Mouse (Mus musculus) CH12.LX (cell line): ENCODE results near the gene Serac1. TPM values are rescaled to one million over a fixed set of nuclear protein-coding genes. Genes with fewer than 3 reads are reported as not detected.

Experiments
- DNase-seq: peaks from one replicate; pipeline ENCODE4 v3.0.0-alpha.2; 2013; ENCODE audit errors: extremely low read depth
- H3K27ac ChIP-seq: 2 replicates; pipeline ENCODE4 v1.5.1; 2012; ENCODE audit warnings: low read depth, mild to moderate bottlenecking, control low read depth, moderate library complexity; ENCODE audit not compliant: insufficient read depth
- H3K27me3 ChIP-seq: replicated peaks from 2 replicates; pipeline ENCODE3; 2012; ENCODE audit warnings: inconsistent platforms
- H3K36me3 ChIP-seq, 2 experiments: replicated peaks in 1 of 2; 2 replicates each; pipeline versions ENCODE3 to v1.6.1; 2012; ENCODE audit warnings: inconsistent platforms in 1 of 2, low read length in 1 of 2, mild to moderate bottlenecking in 1 of 2, mixed read lengths in 1 of 2, moderate library complexity in 1 of 2; ENCODE audit not compliant: control insufficient read depth in 1 of 2, insufficient read depth in 1 of 2
- H3K4me1 ChIP-seq, 2 experiments: 2 replicates each; pipeline ENCODE4 v1.6.1; 2012; ENCODE audit warnings: inconsistent platforms in 1 of 2, moderate library complexity in 1 of 2; ENCODE audit not compliant: insufficient read depth in 2 of 2, control insufficient read depth in 1 of 2
- H3K4me2 ChIP-seq: 2 replicates; pipeline ENCODE4 v1.6.1; 2012; ENCODE audit warnings: low read depth, mild to moderate bottlenecking, control low read depth; ENCODE audit not compliant: poor library complexity, insufficient read depth, severe bottlenecking
- H3K4me3 ChIP-seq, 3 experiments: fragments of 150-350 bp in 1 of 3; sonication (generic) in 1 of 3; replicated peaks in 1 of 3; 2 replicates each; pipeline versions ENCODE3 to v1.5.1; 2011 to 2012; ENCODE audit warnings: low read depth in 2 of 3, low read length in 2 of 3, mild to moderate bottlenecking in 2 of 3, moderate library complexity in 2 of 3, control low read depth in 1 of 3, improper control_type of control experiment in 1 of 3, inconsistent platforms in 1 of 3, mixed read lengths in 1 of 3; ENCODE audit not compliant: poor library complexity in 1 of 3
- H3K79me2 ChIP-seq: replicated peaks from 2 replicates; pipeline ENCODE4 v1.6.1; 2012; ENCODE audit warnings: mild to moderate bottlenecking, moderate library complexity; ENCODE audit not compliant: control insufficient read depth, poor library complexity, insufficient read depth, severe bottlenecking; ENCODE audit errors: extremely low read depth
- H3K9ac ChIP-seq: 2 replicates; pipeline ENCODE4 v1.6.1; 2012; ENCODE audit warnings: low read depth, mild to moderate bottlenecking, control low read depth, moderate library complexity; ENCODE audit not compliant: insufficient read depth
- H3K9me3 ChIP-seq: replicated peaks from 2 replicates; pipeline ENCODE3; 2012; ENCODE audit warnings: low read length, inconsistent platforms, mixed read lengths
- BHLHE40 ChIP-seq: IDR thresholded peaks from 2 replicates; pipeline ENCODE4 v1.6.1; 2011; ENCODE audit warnings: mild to moderate bottlenecking, low read depth, low read length, improper control_type of control experiment
- CTCF ChIP-seq, 2 experiments: IDR thresholded peaks in 1 of 2; conservative IDR thresholded peaks in 1 of 2; 2 replicates each; pipeline ENCODE4 v1.5.1; 2011 to 2012; ENCODE audit warnings: low read depth in 2 of 2, low read length in 2 of 2, improper control_type of control experiment in 1 of 2, inconsistent platforms in 1 of 2, mild to moderate bottlenecking in 1 of 2, moderate library complexity in 1 of 2
- ELF1 ChIP-seq: IDR thresholded peaks from 2 replicates; pipeline ENCODE4 v1.6.1; 2014; ENCODE audit warnings: low read depth, mild to moderate bottlenecking, inconsistent platforms, low read length, improper control_type of control experiment
- IRF4 ChIP-seq: IDR thresholded peaks from 2 replicates; pipeline ENCODE4 v1.6.1; 2014; ENCODE audit warnings: low read depth, mild to moderate bottlenecking, inconsistent platforms, low read length, improper control_type of control experiment
- JUND ChIP-seq: conservative IDR thresholded peaks from 2 replicates; pipeline ENCODE4 v1.6.1; 2011; ENCODE audit warnings: low read depth, low read length, improper control_type of control experiment
- MYC ChIP-seq: IDR thresholded peaks from 2 replicates; pipeline ENCODE4 v1.6.1; 2011; ENCODE audit warnings: low read depth, mild to moderate bottlenecking, improper control_type of control experiment, low read length
- PAX5 ChIP-seq: IDR thresholded peaks from 2 replicates; pipeline ENCODE4 v1.6.1; 2012; ENCODE audit warnings: low read length, inconsistent platforms, mixed read lengths
- POLR2A ChIP-seq: IDR thresholded peaks from 2 replicates; pipeline ENCODE4 v1.6.1; 2011; ENCODE audit warnings: low read depth, mild to moderate bottlenecking, improper control_type of control experiment, low read length
- RAD21 ChIP-seq: IDR thresholded peaks from 2 replicates; pipeline ENCODE4 v1.6.1; 2011; ENCODE audit warnings: low read depth, mild to moderate bottlenecking, low read length, improper control_type of control experiment, moderate library complexity
- SIN3A ChIP-seq: IDR thresholded peaks from 2 replicates; pipeline ENCODE4 v1.6.1; 2012; ENCODE audit warnings: low read length, improper control_type of control experiment, inconsistent platforms
- SMC3 ChIP-seq: IDR thresholded peaks from 2 replicates; pipeline ENCODE4 v1.6.1; 2011; ENCODE audit warnings: low read depth, low read length, improper control_type of control experiment
- UBTF ChIP-seq: IDR thresholded peaks from 2 replicates; pipeline ENCODE4 v1.6.1; 2012; ENCODE audit warnings: low read depth, mild to moderate bottlenecking, inconsistent platforms, low read length, improper control_type of control experiment, moderate library complexity
- USF2 ChIP-seq: conservative IDR thresholded peaks from 2 replicates; pipeline ENCODE4 v1.6.1; 2011; ENCODE audit warnings: low read depth, low read length, improper control_type of control experiment
- ZMIZ1 ChIP-seq: IDR thresholded peaks from 2 replicates; pipeline ENCODE4 v1.6.1; 2012; ENCODE audit warnings: low read depth, mild to moderate bottlenecking, inconsistent platforms, low read length, improper control_type of control experiment
- dilution Hi-C: fragments of 300-500 bp; cut with MboI; formaldehyde crosslinking; loops from 2 replicates; pipeline ENCODE4 v1.14.3; 2020; ENCODE audit warnings: low sequenced_read_pairs; ENCODE audit not compliant: extremely low pct_unique_long_range_greater_than_20kb, extremely low pct_ligation_motif_present
- in situ Hi-C: fragments of 300-500 bp; cut with MboI; formaldehyde crosslinking; loops from 3 replicates; pipeline ENCODE4 v1.14.3; 2019; ENCODE audit warnings: low sequenced_read_pairs, low pct_ligation_motif_present, low pct_unique_long_range_greater_than_20kb, mixed read lengths
- polyA plus RNA-seq: library from polyadenylated mRNA; unstranded; fragments of >175 nt; gene quantifications from 2 replicates; pipeline ENCODE4 v1.2.1, GENCODE M21; 2012; ENCODE audit warnings: low read depth; ENCODE audit not compliant: insufficient read length
- total RNA-seq, 2 experiments: library from RNA; depleted of rRNA; stranded (reverse); fragments of 300-350 nt in 1 of 2; fragments of >200 nt in 1 of 2; gene quantifications; 2 replicates each; pipeline ENCODE4 v1.2.3; 2012 to 2014

The Serac1 gene
- total and polyA plus RNA-seq, 3 experiments = 1.9 to 2.9 (median 2.1) TPM

DNA sequence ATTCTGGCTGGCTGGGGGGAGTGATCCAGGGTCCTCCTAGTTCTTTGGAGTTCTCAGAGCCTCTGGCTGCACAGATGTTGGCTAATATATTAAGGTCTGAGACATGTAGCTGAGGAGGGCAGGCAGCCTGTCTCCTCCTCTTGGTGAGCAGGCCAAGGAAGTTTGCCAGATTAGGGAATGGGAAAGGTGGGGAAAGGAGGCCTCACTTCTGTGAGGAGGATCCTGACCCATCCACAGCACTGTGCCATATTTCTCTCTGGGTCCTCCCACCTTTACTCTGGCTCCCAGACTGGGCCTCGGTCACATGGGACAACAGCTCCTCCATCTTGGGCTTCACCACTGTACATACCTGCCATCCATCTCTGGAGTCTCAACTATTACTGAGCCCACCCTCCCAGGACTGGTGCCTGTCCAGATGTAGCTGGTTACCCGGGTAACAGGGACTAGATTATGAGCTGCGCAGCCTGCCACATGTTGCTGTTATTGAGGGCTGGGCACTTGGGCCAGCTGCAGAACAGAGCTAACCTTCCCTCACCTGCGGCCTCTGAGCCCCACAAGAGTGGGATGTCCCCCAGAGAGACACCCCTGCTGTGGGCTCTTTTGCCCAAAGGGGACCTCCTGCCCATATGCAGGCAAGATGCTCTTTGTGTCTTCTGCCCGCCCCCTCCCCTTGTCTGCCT, 72.3 kb downstream of the Serac1 start:
- H3K27ac ChIP-seq = peak overlapping the region; percentile 86

GRCm38 (mm10) chr17:6005638-6006471, 73.7 kb downstream of the Serac1 start:
- Histone ChIP-seq H3K4me2 (0 out of 2 replicates have a peak overlapping the region, but pooled peaks have one; percentile 32), H3K9me3 (no peaks in the 10 kb centered on the region), H3K27me3 (no peaks in the 10 kb centered on the region), H3K4me1 (peaks cover 32 to 67% of the 10 kb centered on the region in 2 experiments), H3K4me3 (no peak overlapping the region), H3K79me2 (no peaks in the 10 kb centered on the region), H3K27ac (no peak overlapping the region; the same call in 1 of the 2 replicates), H3K9ac (no peak overlapping the region), H3K36me3 (peaks cover 0 to 55% of the 10 kb centered on the region in 2 experiments)
- peak; percentile 72 for DNase-seq
- dilution Hi-C loops (no loop called here), in situ Hi-C loops (loop anchor here (5.0 to 25.0 kb wide), 3 partner anchors 64 to 569 kb away; partner anchors contain the start of genes Synj2 and Tmem242)
- TF ChIP-seq POLR2A (0 out of 2 replicates have a peak, but pooled peaks have one; percentile 26), RAD21 (peak; percentile 53), JUND (no peak), CTCF (conservative IDR thresholded peaks at IDR 0.05 in 1 of 2, IDR thresholded peaks at IDR 0.05 in 1 of 2; ENCODE audit: low read depth in 2 of 2, low read length in 2 of 2) (peak in 1 of 2 experiments; percentile 69; a peak in 2 of 4 replicates), SMC3 (peak; percentile 66), IRF4 (no peak), BHLHE40 (peak; percentile 11; the same call in 1 of the 2 replicates), MYC (0 out of 2 replicates have a peak, but pooled peaks have one; percentile 30), UBTF (no peak)

More for the DNA sequence above, 72.3 kb downstream of the Serac1 start:
- H3K79me2 ChIP-seq = no peaks in the 10 kb centered on the region
- H3K9me3 ChIP-seq = no peaks in the 10 kb centered on the region
- H3K36me3 ChIP-seq = peaks cover 0 to 44% of the 10 kb centered on the region in 2 experiments
- TF ChIP-seq ELF1 (no peak), ZMIZ1 (no peak), USF2 (no peak), BHLHE40 (no peak), SIN3A (no peak), MYC (no peak), PAX5 (no peak)
- H3K9ac ChIP-seq = 0 out of 2 replicates have a peak overlapping the region, but pooled peaks have one; percentile 17
- no peak overlapping the region for H3K4me3 ChIP-seq
- DNase-seq = no peak
- in situ Hi-C loops = loop anchor here (5.0 to 25.0 kb wide), 3 partner anchors 65 to 570 kb away; partner anchors contain the start of genes Synj2 and Tmem242
- H3K4me2 ChIP-seq = peak overlapping the region; percentile 25; the same call in 1 of the 2 replicates
- peaks cover 30 to 57% of the 10 kb centered on the region in 2 experiments for H3K4me1 ChIP-seq
- H3K27me3 ChIP-seq = no peaks in the 10 kb centered on the region
- dilution Hi-C loops = no loop called here
